Mouse (Mus musculus): ENCODE measurements at regions not wholly inside any gene's neighbourhood (a gene's known extent, or its start where the extent isn't known, plus 50 kb on each side); places are given as distances from the start of the nearest gene placed in this dataset.

DNA sequence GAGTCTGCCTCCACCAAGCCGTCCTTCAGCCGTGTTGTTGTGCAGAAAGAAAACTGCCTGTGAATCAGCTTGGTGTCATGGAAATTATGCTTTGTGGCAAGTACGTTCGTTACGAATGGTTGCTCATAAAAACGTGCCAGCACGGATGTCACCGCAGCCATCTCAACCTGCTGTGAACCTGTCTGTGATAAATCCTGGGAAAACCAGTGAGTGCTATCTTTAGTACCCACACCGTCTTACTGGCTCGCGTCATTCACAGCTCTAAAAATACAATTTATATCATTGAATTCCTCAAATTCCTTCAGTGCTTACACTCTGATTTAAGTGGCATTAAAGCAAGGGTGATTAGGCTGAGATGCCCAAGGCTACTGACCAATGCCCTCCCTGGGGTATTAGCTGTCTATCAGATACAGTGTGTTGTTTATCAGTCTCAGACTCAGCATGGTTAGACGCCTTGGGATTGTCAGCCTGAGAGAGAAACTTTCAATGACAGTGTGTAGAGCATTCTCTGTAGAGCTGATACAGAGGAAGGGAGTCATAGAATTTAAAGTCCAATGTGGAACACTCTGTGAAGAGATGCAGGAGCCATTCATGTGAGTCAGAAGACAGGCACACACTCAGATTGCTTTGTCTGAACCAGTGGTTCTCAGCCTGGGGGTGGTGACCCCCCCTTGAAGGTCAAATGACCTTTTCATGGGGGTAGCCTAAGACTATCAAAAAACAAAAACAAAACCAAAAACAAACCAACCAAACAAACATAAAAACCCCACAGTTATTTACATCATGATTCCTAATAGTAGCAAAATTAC is 96.2 kb upstream of the Myocd start:
- DNase-seq (ENCODE audit: low spot score) = no peak

DNA sequence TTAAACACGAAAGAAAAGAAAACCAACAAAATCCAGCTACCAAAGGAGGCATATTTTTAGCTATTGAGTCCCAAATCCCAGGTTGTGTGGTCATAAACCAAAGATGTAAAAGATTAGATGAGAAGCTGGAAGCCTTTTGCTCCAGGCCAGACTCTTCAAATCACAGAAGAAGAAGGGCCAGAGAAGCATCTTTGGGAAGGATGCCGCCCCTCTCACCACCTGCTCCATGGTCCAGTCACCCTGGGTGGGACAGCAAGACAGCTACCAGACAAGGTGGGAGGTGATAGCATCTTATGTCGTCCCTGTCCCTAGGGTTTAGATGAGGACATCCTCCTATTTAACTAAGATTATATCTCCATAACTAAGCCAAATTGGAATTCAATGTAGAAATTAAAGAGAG is 95.1 kb upstream of the Myocd start:
- DNase-seq (ENCODE audit: low spot score) = no peak

DNA sequence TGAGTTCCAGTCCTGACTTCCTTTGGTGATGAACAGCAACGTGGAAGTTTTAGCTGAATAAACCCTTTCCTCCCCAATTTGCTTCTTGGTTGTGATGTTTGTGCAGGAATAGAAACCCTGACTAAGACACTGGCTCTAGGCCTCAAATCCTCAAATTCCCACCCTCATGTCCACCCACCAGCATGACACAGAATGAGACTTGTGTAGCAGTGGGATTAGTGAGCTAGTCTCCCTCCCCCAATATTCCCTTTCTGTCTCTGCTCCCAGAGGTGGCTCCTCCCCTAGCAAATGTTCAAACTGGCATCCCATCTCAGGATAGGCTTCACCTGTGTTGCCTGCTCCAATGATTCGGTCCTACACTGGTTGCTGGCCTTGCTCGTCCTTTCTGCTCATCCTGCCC is 94.1 kb upstream of the Myocd start:
- DNase-seq (ENCODE audit: low spot score) = no peak

DNA sequence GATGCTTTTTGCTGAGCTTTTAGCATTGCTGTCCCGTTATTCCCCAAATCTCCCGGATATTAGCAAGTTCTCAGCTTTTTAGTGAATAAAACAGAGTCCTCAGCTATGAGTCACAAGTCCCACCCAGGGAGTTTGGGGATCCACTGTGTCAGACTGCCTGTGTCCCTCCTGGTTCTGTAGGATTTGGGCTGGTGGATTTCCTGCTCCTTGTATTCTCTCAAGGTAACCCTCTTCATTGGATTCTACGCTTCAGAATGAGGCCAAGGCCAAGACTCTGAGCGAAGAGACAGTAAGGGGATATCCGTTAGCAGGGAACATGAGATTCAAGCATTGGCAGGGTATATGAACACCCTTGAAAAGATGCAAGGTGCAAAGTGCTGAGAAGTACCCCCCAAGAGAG is 90.9 kb upstream of the Myocd start:
- no peak for DNase-seq (ENCODE audit: low spot score)

DNA sequence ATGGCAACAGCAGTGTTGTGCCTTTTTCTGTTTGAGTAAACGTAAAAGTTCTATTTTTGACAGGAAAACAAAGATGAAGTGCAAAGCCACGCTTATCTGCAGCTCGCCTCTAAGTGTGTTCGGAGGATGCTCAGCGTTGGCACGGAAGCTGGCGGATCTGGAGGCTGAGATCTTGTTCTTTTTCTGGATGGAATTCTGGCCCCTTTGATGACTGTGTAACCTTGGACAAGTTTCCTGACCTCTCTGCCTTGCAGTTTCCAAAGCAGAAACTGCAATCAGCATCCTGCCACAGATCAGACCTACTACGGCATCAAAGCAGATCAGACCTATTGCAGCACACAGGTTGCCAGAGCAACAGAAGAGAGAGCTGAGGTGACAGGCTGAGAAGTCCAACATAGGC is 89.1 kb upstream of the Myocd start:
- DNase-seq (ENCODE audit: low spot score) = no peak

DNA sequence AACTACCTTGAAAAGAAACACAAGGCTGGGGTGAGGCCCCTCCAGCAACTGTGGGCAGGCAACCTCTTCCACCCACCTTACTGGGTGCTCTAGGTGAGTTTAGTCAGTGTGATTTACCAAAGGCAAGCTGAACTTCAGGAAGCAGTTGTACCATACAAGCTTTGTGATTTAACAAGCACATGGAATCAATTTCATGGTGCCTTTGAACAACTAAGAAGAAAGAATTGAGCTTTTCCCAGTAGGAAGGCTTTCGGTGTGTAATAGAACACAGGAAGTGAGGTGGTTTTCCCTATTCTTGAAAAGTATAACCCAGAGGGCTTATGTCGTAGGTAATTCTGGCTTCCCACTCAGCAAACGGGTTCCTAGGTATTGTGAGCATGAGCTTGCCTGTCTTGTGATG is 82.7 kb upstream of the Myocd start:
- no peak for DNase-seq (ENCODE audit: low spot score)

DNA sequence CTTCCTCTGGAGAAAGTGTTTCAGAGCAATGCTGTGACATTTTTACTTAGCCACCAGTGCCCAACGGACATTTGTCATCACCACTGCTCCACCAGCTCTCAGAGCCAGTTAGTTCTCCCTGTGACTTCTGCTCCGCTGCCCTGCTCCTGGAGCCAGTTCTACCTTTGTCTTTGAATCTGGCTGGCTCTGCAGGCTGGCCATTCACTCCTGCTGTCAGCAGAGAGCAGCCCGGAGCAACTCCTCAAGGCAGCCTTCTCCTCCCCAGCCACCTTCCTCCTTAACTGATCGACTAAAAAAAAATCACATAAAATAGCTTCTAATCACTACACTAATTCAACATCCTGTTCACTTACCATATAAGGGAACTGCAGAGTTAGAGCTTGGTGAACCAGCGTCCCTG is 79.2 kb upstream of the Myocd start:
- no peak for DNase-seq (ENCODE audit: low spot score)

DNA sequence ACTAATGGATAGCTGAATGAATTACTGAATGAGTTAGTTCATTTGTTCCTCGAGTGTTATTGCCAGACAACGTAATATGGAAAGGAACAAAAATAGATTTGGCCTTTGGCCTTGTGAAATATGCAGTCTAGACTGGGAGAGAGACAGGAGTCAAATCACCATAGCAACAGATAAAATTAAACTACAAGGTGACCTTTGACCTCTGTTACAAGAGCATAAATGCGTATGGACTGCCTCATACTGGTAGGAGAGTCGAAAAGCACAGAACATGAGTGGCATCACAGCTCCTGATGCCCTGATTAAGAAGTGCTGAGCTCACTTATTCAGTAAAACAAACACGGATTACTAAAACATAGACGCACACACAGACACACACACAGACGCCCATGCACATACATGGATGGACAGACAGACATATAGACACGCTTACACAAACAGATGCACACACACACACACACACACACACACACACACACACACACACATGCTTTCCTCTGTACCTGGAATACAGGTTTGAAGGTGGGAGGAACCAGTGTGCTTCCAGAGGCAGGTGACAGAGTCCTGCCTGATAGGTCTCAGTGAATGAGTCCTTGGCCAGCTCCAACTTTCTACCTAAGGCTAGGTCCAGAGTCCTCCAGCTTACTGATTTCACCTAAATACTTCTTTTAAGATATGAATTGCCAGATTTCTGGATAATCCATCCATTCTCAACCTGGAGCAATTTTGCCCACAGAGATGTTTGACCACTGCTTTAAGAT is 72.1 kb upstream of the Myocd start:
- DNase-seq (ENCODE audit: low spot score) = no peak

DNA sequence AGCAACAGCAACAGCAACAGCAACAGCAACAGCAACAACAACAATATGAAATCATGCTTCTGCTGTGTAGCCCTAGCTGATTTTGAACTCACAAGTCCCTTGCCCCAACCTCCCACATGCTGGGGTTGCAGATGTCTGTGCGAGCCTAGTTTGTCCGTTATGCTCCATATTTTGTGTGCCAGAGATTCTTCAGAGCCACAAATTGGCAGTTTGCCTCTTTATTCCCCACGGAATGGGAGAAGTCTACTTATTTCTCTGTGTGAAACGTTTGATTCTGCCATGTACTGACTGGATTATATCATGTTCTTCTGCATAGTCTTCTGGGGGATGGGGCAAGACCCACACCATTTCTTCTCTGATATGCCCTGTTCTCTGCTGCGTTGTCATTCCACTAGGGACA is 64.5 kb upstream of the Myocd start:
- no peak for DNase-seq (ENCODE audit: low spot score)

DNA sequence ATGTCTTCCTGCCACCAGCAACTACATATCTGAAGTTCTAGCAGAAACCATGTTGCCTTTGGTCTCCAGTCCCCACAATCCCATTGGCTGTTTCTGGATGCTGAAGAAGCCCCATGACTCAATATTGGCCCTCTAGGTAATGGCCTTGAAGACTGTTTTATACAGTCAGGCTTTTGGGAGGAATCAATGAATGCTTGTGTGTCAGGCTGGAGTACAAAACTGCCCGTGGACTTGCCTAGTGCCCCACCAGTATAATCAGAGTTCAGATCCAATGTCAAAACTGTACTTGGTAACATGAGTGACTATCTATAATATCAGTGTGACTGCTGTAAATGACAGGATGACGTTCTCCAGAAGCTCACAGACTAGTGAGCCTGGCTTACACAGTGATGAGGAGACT is 63.3 kb upstream of the Myocd start:
- no peak for DNase-seq (ENCODE audit: low spot score)

DNA sequence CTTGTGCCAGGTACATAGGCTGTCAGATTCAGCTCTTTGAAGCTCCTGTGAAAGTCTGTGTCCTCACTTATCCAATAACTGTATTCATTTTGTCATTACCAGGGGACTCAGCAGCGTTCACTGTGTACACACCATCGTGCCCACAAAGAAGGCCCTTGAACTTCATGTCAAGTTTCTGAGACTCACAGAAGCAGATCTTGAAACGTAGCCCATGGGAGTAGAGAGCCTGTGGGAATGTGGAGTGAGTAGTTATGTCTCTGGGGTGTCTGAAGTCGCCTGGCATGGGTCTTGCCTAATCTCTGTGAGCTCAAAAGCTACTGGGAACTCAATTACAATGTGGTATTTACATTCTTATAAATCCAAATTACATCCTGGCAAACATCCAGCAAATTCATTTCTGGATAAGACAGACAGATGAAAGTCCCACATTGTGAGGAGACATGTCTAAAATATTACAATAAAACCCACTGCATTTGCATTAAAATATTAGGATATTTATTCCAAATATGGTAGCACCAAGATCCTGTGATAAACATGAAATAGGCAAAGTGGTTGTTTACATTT is 53.2 kb upstream of the Myocd start:
- no peak for DNase-seq (ENCODE audit: low spot score)
